Mouse (Mus musculus) forebrain, postnatal 0 days (tissue): ENCODE measurements around the gene Aak1. TPM values are rescaled to one million over a fixed set of nuclear protein-coding genes. Genes with fewer than 3 reads are reported as not detected.
A peak's percentile ranks its signal among the peaks of the same experiment; 100 is the strongest.
"Not testable (repeated sequence)": the region's sequence is repeated elsewhere in the genome, so short reads cannot be mapped to it uniquely, and the experiment has no call there.

ENCODE experiments used
- ATAC-seq: fragments of 200-750 bp; cut with Nextera tagmentation; 2 replicates; pipeline ENCODE4 v1.8.0; 2017; ENCODE audit warnings: mild to moderate bottlenecking, moderate library complexity
- DNase-seq: peaks from one replicate; pipeline ENCODE4 v3.0.0-alpha.2; 2015
- H3K27ac ChIP-seq: fragments of 300-500 bp; sonication (generic); 2 replicates; pipeline ENCODE4 v1.5.1; 2014; ENCODE audit warnings: low read depth, mild to moderate bottlenecking, antibody characterized with exemption, low read length, moderate library complexity, mixed read lengths
- H3K27me3 ChIP-seq: fragments of 300-500 bp; sonication (generic); 2 replicates; pipeline ENCODE4 v1.6.1; 2014; ENCODE audit warnings: mild to moderate bottlenecking, low read length, mixed read lengths; ENCODE audit not compliant: insufficient read depth
- H3K36me3 ChIP-seq: fragments of 300-500 bp; sonication (generic); 2 replicates; pipeline ENCODE4 v1.6.1; 2014; ENCODE audit warnings: mild to moderate bottlenecking, moderate library complexity; ENCODE audit not compliant: insufficient read depth
- H3K4me1 ChIP-seq: fragments of 300-500 bp; sonication (generic); 2 replicates; pipeline ENCODE4 v1.6.1; 2014; ENCODE audit warnings: antibody characterized with exemption; ENCODE audit not compliant: insufficient read depth
- H3K4me2 ChIP-seq: fragments of 300-500 bp; sonication (generic); 2 replicates; pipeline ENCODE4 v1.6.1; 2014; ENCODE audit warnings: low read depth, mild to moderate bottlenecking, moderate library complexity
- H3K4me3 ChIP-seq: fragments of 300-500 bp; sonication (generic); 2 replicates; pipeline ENCODE4 v1.5.1; 2014; ENCODE audit warnings: low read depth, low read length, mixed read lengths
- H3K9ac ChIP-seq: fragments of 300-500 bp; sonication (generic); 2 replicates; pipeline ENCODE4 v1.6.1; 2014; ENCODE audit warnings: mild to moderate bottlenecking
- H3K9me3 ChIP-seq: fragments of 300-500 bp; sonication (generic); 2 replicates; pipeline ENCODE4 v1.6.1; 2016; ENCODE audit warnings: low read length
- CTCF ChIP-seq: sonication (generic); IDR thresholded peaks from 2 replicates; pipeline ENCODE4 v1.5.1; 2016; ENCODE audit warnings: antibody characterized with exemption, control low read depth, low read depth
- WGBS: fragments of 180-500 bp; shearing (Covaris S2); extraction: QIAGEN DNeasy Blood & Tissue Kit; methylation state at CpG from one replicate; pipeline ENCODE4 v1.1.7; 2014; 5-methylcytosine and 5-hydroxymethylcytosine counted together
- polyA plus RNA-seq: library from polyadenylated mRNA; unstranded; fragments of >200 nt; fragmentation: Nextera tagmentation; extraction: Ambion mirVana; gene quantifications from 2 replicates; pipeline ENCODE4 v1.2.1, GENCODE M21; 2015
- total RNA-seq: library from RNA; depleted of rRNA; stranded (reverse); fragments of >200 nt; gene quantifications from 2 replicates; pipeline ENCODE4 v1.2.3, GENCODE M21; 2014; rRNA removed

Gene Aak1
- total and polyA plus RNA-seq, 2 experiments from 2014 or later, result 31.0 to 57.6 TPM

GRCm38 (mm10) chr6:87042337-87043130, 193.2 kb downstream of the Aak1 start, which contains the start of gene Gfpt1:
TSS of gene Gfpt1 (plus strand) at chr6:87042846.
- ATAC-seq (peak; percentile 98), DNase-seq (peak; percentile 97)
- H3K27me3 ChIP-seq, result no peaks in the 10 kb centered on the region
- no peaks in the 10 kb centered on the region for H3K36me3 ChIP-seq
- H3K4me1 ChIP-seq, result peaks cover 15% of the 10 kb centered on the region; the same call in 1 of the 2 replicates
- peak within 1 kb of the TSS; percentile 57 for H3K4me2 ChIP-seq
- whole genome bisulfite sequencing, result under 1% methylated on average over 68 of the region's 68 CpGs
- H3K27ac ChIP-seq, result peak within 1 kb of the TSS; percentile 97
- H3K9me3 ChIP-seq, result no peaks in the 10 kb centered on the region
- peak within 1 kb of the TSS; percentile 91 for H3K9ac ChIP-seq
- peak within 1 kb of the TSS; percentile 82 for H3K4me3 ChIP-seq
- TF ChIP-seq CTCF, result peak; percentile 16; the same call in 1 of the 2 replicates

DNA sequence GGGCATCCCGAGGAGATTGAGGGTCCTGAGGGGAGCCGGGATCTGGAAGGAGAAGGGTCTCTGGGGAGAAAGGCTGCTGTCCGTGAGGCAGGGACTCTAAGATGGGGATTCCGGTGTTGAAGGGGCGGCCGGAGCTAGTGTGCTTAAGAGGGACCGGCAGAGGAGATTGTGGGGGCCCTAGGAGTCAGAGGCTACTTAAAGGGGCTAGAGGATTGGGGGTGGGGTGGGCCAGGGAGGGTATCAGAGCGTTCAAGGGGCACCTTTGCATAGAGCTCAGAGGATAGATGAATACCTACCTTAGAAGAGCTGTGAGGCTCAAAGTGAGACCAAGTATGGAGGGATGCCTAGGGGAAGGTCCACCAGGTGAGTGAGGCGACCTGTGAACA, 193.8 kb downstream of the Aak1 start:
- Histone ChIP-seq H3K4me3 (peak overlapping the region; percentile 82), H3K27me3 (no peaks in the 10 kb centered on the region), H3K9me3 (no peaks in the 10 kb centered on the region), H3K27ac (peak overlapping the region; percentile 97), H3K4me1 (peaks cover 15% of the 10 kb centered on the region; the same call in 1 of the 2 replicates), H3K4me2 (peak overlapping the region; percentile 57), H3K9ac (peak overlapping the region; percentile 91), H3K36me3 (0 out of 2 replicates have a peak, but pooled peaks cover 1% of the 10 kb centered on the region)
- 2% methylated on average over 9 of the region's 9 CpGs for WGBS
- DNase-seq (no peak), ATAC-seq (peak; percentile 17)
- TF ChIP-seq CTCF, result no peak

DNA sequence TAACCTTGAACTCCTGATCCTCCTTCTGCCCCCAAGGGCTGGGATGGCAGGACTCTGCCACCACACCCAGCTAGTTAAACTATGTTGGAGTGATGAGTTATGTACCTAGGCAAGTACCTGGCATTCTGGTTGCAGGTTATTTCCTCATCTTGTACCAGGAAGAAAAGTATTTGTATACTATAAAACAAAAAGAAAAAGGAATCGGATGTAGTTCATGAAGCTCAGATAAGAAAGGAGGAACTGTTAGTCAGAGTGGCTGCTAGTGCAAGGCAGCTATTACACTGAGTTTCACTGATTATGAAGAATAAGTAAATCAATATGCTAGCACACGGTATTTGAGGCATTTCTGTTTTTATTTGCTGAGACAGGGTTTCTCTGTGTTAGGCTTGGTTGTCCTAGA, 195.6 kb downstream of the Aak1 start:
- ATAC-seq (no peak), DNase-seq (no peak)
- H3K4me3 ChIP-seq, result no peak overlapping the region
- no peak overlapping the region for H3K4me2 ChIP-seq
- no peak overlapping the region for H3K9ac ChIP-seq
- 93% methylated on average over 2 of the region's 2 CpGs for WGBS
- H3K27me3 ChIP-seq, result no peaks in the 10 kb centered on the region
- H3K27ac ChIP-seq, result no peak overlapping the region
- no peak for TF ChIP-seq CTCF
- no peaks in the 10 kb centered on the region for H3K9me3 ChIP-seq
- H3K4me1 ChIP-seq, result peaks cover 15% of the 10 kb centered on the region; the same call in 1 of the 2 replicates
- H3K36me3 ChIP-seq, result peaks cover 10% of the 10 kb centered on the region; the same call in 1 of the 2 replicates

- 77% methylated on average over 3 of the region's 3 CpGs for WGBS
- Histone ChIP-seq H3K4me1 (peaks cover 15% of the 10 kb centered on the region; the same call in 1 of the 2 replicates), H3K9ac (no peak overlapping the region), H3K9me3 (no peaks in the 10 kb centered on the region), H3K4me3 (no peak overlapping the region), H3K27ac (no peak overlapping the region), H3K27me3 (no peaks in the 10 kb centered on the region), H3K4me2 (no peak overlapping the region), H3K36me3 (peaks cover 10% of the 10 kb centered on the region; the same call in 1 of the 2 replicates)
- no peak for DNase-seq
- no peak for TF ChIP-seq CTCF
- ATAC-seq, result no peak
Observed at GRCm38 (mm10) chr6:87045507-87045906, 196.2 kb downstream of the Aak1 start.

- not testable (repeated sequence) for ATAC-seq, H3K4me3 ChIP-seq, H3K9ac ChIP-seq, H3K9me3 ChIP-seq, DNase-seq, H3K4me2 ChIP-seq, H3K27ac ChIP-seq, H3K27me3 ChIP-seq
- H3K36me3 ChIP-seq, result peaks cover 29% of the 10 kb centered on the region
- WGBS, result 95% methylated on average over 7 of the region's 7 CpGs
- peaks cover 11% of the 10 kb centered on the region; the same call in 1 of the 2 replicates for H3K4me1 ChIP-seq
Observed at GRCm38 (mm10) chr6:87048712-87049111, 199.4 kb downstream of the Aak1 start.

DNA sequence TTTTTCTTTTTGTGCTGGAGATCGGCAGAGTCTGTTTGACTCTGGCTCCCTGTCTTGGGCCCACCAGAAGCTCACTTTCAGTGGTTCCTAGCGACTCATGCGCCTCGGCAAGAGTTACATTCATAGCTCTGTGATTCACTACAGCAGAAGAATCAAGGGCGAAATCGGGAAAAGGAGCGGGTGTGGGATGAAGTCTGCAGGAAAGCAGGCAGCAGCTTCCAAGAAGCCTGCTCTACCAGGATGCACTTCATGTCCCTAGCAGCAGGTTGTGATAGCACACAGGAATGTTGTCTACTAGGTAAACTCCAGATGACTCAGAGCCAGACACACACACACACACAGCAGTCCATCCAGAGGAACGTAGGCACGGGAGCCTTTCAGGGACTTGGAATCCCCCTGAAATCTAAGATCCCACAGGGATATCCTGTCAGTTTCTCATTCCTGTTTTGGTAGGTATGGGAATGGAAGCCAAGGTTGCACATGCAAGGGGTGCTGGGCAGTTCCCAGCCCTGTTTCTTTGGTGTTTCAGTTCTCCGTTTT, 202.6 kb downstream of the Aak1 start:
- H3K27me3 ChIP-seq, result no peaks in the 10 kb centered on the region
- TF ChIP-seq CTCF, result no peak
- WGBS, result 95% methylated on average over 10 of the region's 10 CpGs
- no peaks in the 10 kb centered on the region for H3K4me1 ChIP-seq
- H3K4me3 ChIP-seq, result no peak overlapping the region
- no peaks in the 10 kb centered on the region for H3K9me3 ChIP-seq
- DNase-seq (no peak), ATAC-seq (no peak)
- peaks cover 51% of the 10 kb centered on the region for H3K36me3 ChIP-seq
- H3K9ac ChIP-seq, result no peak overlapping the region
- H3K4me2 ChIP-seq, result no peak overlapping the region
- H3K27ac ChIP-seq, result no peak overlapping the region

Other genes with a start within 250 kb of the Aak1 start
- 1.8 and 3.2 TPM in 2 replicates for gene Asprv1, start 221.4 kb upstream of the Aak1 start, total RNA-seq
- 1.6 TPM in 2 replicates for gene Asprv1, start 221.4 kb upstream of the Aak1 start, polyA plus RNA-seq
- 10.7 and 13.8 TPM in 2 replicates for gene Mxd1, start 180.4 kb upstream of the Aak1 start, total RNA-seq
- 6.9 and 10.0 TPM in 2 replicates for gene Mxd1, start 180.4 kb upstream of the Aak1 start, polyA plus RNA-seq
- gene Snrnp27, start 165.0 kb upstream of the Aak1 start, total RNA-seq, result 62.6 and 77.1 TPM in 2 replicates
- gene Snrnp27, start 165.0 kb upstream of the Aak1 start, polyA plus RNA-seq, result 112 and 129 TPM in 2 replicates
- 19.5 and 23.6 TPM in 2 replicates for gene Gmcl1, start 116.1 kb upstream of the Aak1 start, total RNA-seq
- gene Gmcl1, start 116.1 kb upstream of the Aak1 start, polyA plus RNA-seq, result 19.5 and 26.5 TPM in 2 replicates
- gene Anxa4, start 55.9 kb upstream of the Aak1 start, total RNA-seq, result 3.8 and 4.0 TPM in 2 replicates
- gene Anxa4, start 55.9 kb upstream of the Aak1 start, polyA plus RNA-seq, result 5.3 and 5.8 TPM in 2 replicates
- 167 and 362 TPM in 2 replicates for gene Nfu1, start 159.7 kb downstream of the Aak1 start, total RNA-seq
- 146 and 152 TPM in 2 replicates for gene Nfu1, start 159.7 kb downstream of the Aak1 start, polyA plus RNA-seq
- 34.0 and 43.0 TPM in 2 replicates for gene Gfpt1, start 193.3 kb downstream of the Aak1 start, total RNA-seq
- 12.5 and 16.5 TPM in 2 replicates for gene Gfpt1, start 193.3 kb downstream of the Aak1 start, polyA plus RNA-seq